Mouse (Mus musculus) liver, postnatal 0 days (tissue): ENCODE data around the gene Riok1. TPM values are rescaled to one million over a fixed set of nuclear protein-coding genes. Genes with fewer than 3 reads are reported as not detected.

Source experiments
- ATAC-seq: fragments of 200-750 bp; cut with Nextera tagmentation; 2 replicates; pipeline ENCODE4 v1.8.0; 2017; ENCODE audit warnings: mild to moderate bottlenecking, moderate library complexity
- DNase-seq: peaks from one replicate; pipeline ENCODE4 v3.0.0-alpha.2; 2016
- H3K27ac ChIP-seq: fragments of 300-500 bp; sonication (generic); 2 replicates; pipeline ENCODE4 v1.5.1; 2014; ENCODE audit warnings: antibody characterized with exemption, moderate library complexity, mild to moderate bottlenecking, low read depth
- H3K27me3 ChIP-seq: fragments of 300-500 bp; sonication (generic); 2 replicates; pipeline ENCODE4 v1.6.1; 2014; ENCODE audit warnings: low read length, control low read depth, mixed read lengths; ENCODE audit not compliant: insufficient read depth
- H3K36me3 ChIP-seq: fragments of 300-500 bp; sonication (generic); replicated peaks from 2 replicates; pipeline ENCODE4 v1.6.1; 2014; ENCODE audit warnings: mild to moderate bottlenecking, control low read depth, low read length, moderate library complexity, mixed read lengths; ENCODE audit not compliant: insufficient read depth
- H3K4me1 ChIP-seq: fragments of 300-500 bp; sonication (generic); 2 replicates; pipeline ENCODE4 v1.6.1; 2014; ENCODE audit warnings: antibody characterized with exemption, mild to moderate bottlenecking, control low read depth; ENCODE audit not compliant: insufficient read depth
- H3K4me2 ChIP-seq: fragments of 300-500 bp; sonication (generic); 2 replicates; pipeline ENCODE4 v1.6.1; 2014; ENCODE audit warnings: low read depth, mild to moderate bottlenecking, low read length, moderate library complexity, mixed read lengths
- H3K4me3 ChIP-seq: fragments of 300-500 bp; sonication (generic); 2 replicates; pipeline ENCODE4 v1.5.1; 2014; ENCODE audit warnings: low read depth, low read length
- H3K9ac ChIP-seq: fragments of 300-500 bp; sonication (generic); replicated peaks from 2 replicates; pipeline ENCODE4 v1.6.1; 2014; ENCODE audit warnings: mild to moderate bottlenecking, moderate library complexity
- H3K9me3 ChIP-seq: fragments of 300-500 bp; sonication (generic); 2 replicates; pipeline ENCODE4 v1.6.1; 2016; ENCODE audit warnings: mild to moderate bottlenecking, control low read depth, low read length, mixed read lengths
- CTCF ChIP-seq: sonication (generic); IDR thresholded peaks from 2 replicates; pipeline ENCODE4 v1.5.1; 2016; ENCODE audit warnings: antibody characterized with exemption, low read depth
- EP300 ChIP-seq: IDR thresholded peaks from 2 replicates; pipeline ENCODE4 v1.6.1; 2016; ENCODE audit warnings: antibody characterized with exemption, low read depth, mild to moderate bottlenecking
- WGBS: fragments of 180-500 bp; shearing (Covaris S2); extraction: QIAGEN DNeasy Blood & Tissue Kit; methylation state at CpG from one replicate; pipeline ENCODE4 v1.1.7; 2014; ENCODE audit not compliant: insufficient replicate concordance; 5-methylcytosine and 5-hydroxymethylcytosine counted together
- polyA plus RNA-seq: library from polyadenylated mRNA; unstranded; fragments of >200 nt; fragmentation: Nextera tagmentation; extraction: Ambion mirVana; gene quantifications from 2 replicates; pipeline ENCODE4 v1.2.1, GENCODE M21; 2015

Gene Riok1
- polyA plus RNA-seq, 1 experiment from 2014 or later = 14.6 TPM

- ATAC-seq = no peak
- DNase-seq = no peak
- Histone ChIP-seq H3K9me3 (no peaks in the 10 kb centered on the region), H3K4me1 (peaks cover 22% of the 10 kb centered on the region), H3K36me3 (peaks cover 28% of the 10 kb centered on the region), H3K27me3 (no peaks in the 10 kb centered on the region), H3K9ac (peak overlapping the region; percentile 96), H3K4me3 (peak overlapping the region; percentile 95), H3K27ac (peak overlapping the region; percentile 93), H3K4me2 (peak overlapping the region; percentile 95)
- WGBS = 19% methylated on average over 12 of the region's 12 CpGs
- no peak for TF ChIP-seq CTCF
- no peak for TF ChIP-seq EP300
Observed at GRCm38 (mm10) chr13:38037811-38038210, 1.0 kb downstream of the Riok1 start.

- Histone ChIP-seq H3K4me1 (no peaks in the 10 kb centered on the region), H3K9me3 (no peaks in the 10 kb centered on the region), H3K27ac (no peak overlapping the region), H3K4me3 (no peak overlapping the region), H3K9ac (no peak overlapping the region), H3K27me3 (no peaks in the 10 kb centered on the region), H3K4me2 (no peak overlapping the region), H3K36me3 (peaks cover 91% of the 10 kb centered on the region)
- no peak for TF ChIP-seq EP300
- TF ChIP-seq CTCF = no peak
- no peak for DNase-seq
- no peak for ATAC-seq
- WGBS = 67% methylated on average over 3 of the region's 3 CpGs
Observed at GRCm38 (mm10) chr13:38049888-38050287, 13.1 kb downstream of the Riok1 start.

- H3K9ac ChIP-seq = no peak overlapping the region
- no peak overlapping the region for H3K4me3 ChIP-seq
- peaks cover 44% of the 10 kb centered on the region for H3K36me3 ChIP-seq
- H3K27ac ChIP-seq = no peak overlapping the region
- no peaks in the 10 kb centered on the region for H3K27me3 ChIP-seq
- DNase-seq (no peak), ATAC-seq (no peak)
- no peak for TF ChIP-seq EP300
- no peak for TF ChIP-seq CTCF
- H3K4me1 ChIP-seq = peaks cover 3% of the 10 kb centered on the region; the same call in 1 of the 2 replicates
- no peak overlapping the region for H3K4me2 ChIP-seq
- no peaks in the 10 kb centered on the region for H3K9me3 ChIP-seq
- 81% methylated on average over 11 of the region's 11 CpGs for WGBS
Observed at GRCm38 (mm10) chr13:38062678-38063077, 25.9 kb downstream of the Riok1 start.

GRCm38 (mm10) chr13:38064854-38065663 lies 28.3 kb downstream of the Riok1 start:
- H3K27me3 ChIP-seq = no peaks in the 10 kb centered on the region
- H3K36me3 ChIP-seq = peaks cover 26% of the 10 kb centered on the region
- no peak overlapping the region for H3K4me2 ChIP-seq
- peak; percentile 86 for ATAC-seq
- peak overlapping the region; percentile 61; the same call in 1 of the 2 replicates for H3K27ac ChIP-seq
- H3K9me3 ChIP-seq = no peaks in the 10 kb centered on the region
- DNase-seq = peak; percentile 54
- TF ChIP-seq CTCF (peak; percentile 87), EP300 (no peak)
- H3K4me1 ChIP-seq = peaks cover 3% of the 10 kb centered on the region; the same call in 1 of the 2 replicates
- no peak overlapping the region for H3K9ac ChIP-seq
- no peak overlapping the region for H3K4me3 ChIP-seq
- 58% methylated on average over 11 of the region's 11 CpGs for WGBS

GRCm38 (mm10) chr13:38070945-38071344 lies 34.1 kb downstream of the Riok1 start:
- no peaks in the 10 kb centered on the region for H3K9me3 ChIP-seq
- TF ChIP-seq EP300 (no peak), CTCF (no peak)
- no peak overlapping the region for H3K27ac ChIP-seq
- no peak overlapping the region for H3K4me2 ChIP-seq
- H3K9ac ChIP-seq = no peak overlapping the region
- H3K4me3 ChIP-seq = no peak overlapping the region
- DNase-seq (peak; percentile 47), ATAC-seq (no peak)
- no peaks in the 10 kb centered on the region for H3K36me3 ChIP-seq
- H3K27me3 ChIP-seq = no peaks in the 10 kb centered on the region
- peaks cover 7% of the 10 kb centered on the region for H3K4me1 ChIP-seq
- 63% methylated on average over 4 of the region's 4 CpGs for WGBS

- Histone ChIP-seq H3K27me3 (no peaks in the 10 kb centered on the region), H3K27ac (peak overlapping the region; percentile 11; the same call in 1 of the 2 replicates), H3K9me3 (no peaks in the 10 kb centered on the region), H3K9ac (no peak overlapping the region), H3K4me3 (no peak overlapping the region), H3K36me3 (no peaks in the 10 kb centered on the region), H3K4me2 (no peak overlapping the region), H3K4me1 (peaks cover 7% of the 10 kb centered on the region)
- peak; percentile 81 for ATAC-seq
- no peak for DNase-seq
- WGBS = 56% methylated on average over 18 of the region's 18 CpGs
- TF ChIP-seq EP300 (peak; percentile 46), CTCF (no peak)
Observed at GRCm38 (mm10) chr13:38073374-38074307, 36.8 kb downstream of the Riok1 start.
